Mouse (Mus musculus): ENCODE results near the gene Erc2. TPM values are rescaled to one million over a fixed set of nuclear protein-coding genes. Genes with fewer than 3 reads are reported as not detected.

Gene Erc2
- polyA plus RNA-seq, 1 experiment from 2014 or later: 6.1 TPM

DNA sequence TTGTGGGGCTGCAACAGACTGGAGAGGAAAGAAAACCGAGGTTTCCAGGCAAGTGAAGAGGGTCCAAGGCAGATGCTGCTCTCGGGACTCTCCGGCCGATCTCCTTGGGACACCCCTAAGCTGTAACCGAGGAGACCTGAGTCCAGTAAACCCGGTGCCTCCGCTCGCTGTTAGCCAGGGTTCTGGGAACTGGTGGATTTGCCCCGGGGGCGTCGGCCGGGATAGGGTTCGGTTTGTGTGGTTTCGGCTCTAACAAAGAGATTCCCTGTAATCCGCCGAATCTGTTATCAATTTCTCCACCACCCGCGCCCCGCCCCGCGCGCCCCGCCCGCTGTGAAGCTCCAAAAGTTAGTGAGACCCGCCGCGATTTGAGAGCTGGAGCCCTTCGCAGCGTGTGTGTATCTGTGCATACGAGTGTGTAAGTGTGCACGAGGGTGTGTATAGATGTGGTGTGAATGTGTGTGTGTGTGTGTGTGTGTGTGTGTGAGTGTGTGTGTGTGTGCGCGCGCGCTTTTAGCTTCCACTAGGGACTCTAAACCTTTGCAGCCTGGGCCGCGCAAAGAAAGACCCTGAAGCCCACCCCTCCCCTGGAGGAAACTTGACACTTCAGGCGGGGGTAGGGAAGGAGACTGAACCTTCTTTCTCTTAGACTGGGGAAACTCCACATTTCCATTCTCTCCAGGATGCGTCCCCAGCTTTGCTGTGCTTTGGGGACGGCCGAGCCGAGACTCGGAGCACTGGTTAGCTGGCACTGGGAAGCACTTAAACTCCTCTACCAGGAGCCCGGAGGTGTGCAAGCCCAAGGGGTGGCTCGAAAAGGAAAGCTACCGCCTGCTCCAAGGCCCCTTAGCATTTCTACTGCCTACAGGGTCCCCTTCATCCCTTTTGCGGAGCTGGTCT is 887.5 kb downstream of the Erc2 start:
- H3K27ac ChIP-seq: peak overlapping the region; percentile 98
- ATAC-seq (ENCODE audit: insufficient number of reproducible peaks, low FRiP score, low TSS enrichment, low read depth): 0 out of 2 replicates have a peak, but pooled peaks have one; percentile 31
- WGBS: under 1% methylated on average over 47 of the region's 47 CpGs

DNA sequence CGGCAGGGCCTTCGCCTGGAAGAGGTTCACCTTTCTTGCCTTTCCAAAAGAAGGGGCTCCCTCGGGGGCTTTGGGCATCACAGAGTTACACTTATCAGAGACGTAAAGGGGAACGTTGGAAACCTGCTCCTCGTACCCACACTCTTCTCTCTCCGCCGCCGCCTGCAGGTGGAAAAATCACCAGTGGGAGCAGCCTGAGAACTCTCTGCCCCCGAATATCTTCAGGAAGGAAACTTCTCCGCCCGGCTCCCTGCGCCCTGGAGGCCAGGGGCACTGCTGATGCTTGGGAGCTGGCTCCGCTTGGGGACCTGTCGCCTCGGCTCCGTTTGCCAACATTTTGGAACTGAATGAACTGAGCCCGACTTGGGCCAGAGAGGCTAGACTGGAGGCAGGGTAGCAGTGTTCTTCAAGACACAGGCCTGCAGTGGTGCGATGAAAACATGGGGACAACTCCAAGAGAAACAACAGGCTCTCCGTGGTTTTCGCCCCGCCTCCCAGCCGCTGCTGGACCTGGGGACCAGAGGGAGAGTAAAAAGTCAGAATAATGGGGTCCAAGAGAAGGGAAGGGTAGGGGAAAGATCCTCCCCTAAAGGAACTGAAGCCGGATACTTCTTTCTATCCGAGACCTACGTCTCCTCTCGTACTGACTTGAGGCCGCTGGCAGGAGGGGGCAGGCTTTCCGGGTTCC is 888.3 kb downstream of the Erc2 start:
- Histone ChIP-seq H3K9ac (peak overlapping the region; percentile 41), H3K27me3 (peaks cover 6% of the 10 kb centered on the region; the same call in 1 of the 2 replicates), H3K4me3 (peak overlapping the region; percentile 73), H3K9me3 (no peaks in the 10 kb centered on the region), H3K36me3 (0 out of 2 replicates have a peak, but pooled peaks cover 10% of the 10 kb centered on the region), H3K27ac (peak overlapping the region; percentile 98), H3K4me2 (peak overlapping the region; percentile 86), H3K4me1 (peaks cover 20% of the 10 kb centered on the region)
- WGBS: 1% methylated on average over 29 of the region's 29 CpGs
- ATAC-seq (ENCODE audit: insufficient number of reproducible peaks, low FRiP score, low TSS enrichment, low read depth): no peak; the same call in 1 of the 2 replicates

More for the DNA sequence above, 887.5 kb downstream of the Erc2 start:
- Histone ChIP-seq H3K9me3 (no peaks in the 10 kb centered on the region), H3K4me3 (peak overlapping the region; percentile 73), H3K36me3 (0 out of 2 replicates have a peak, but pooled peaks cover 4% of the 10 kb centered on the region), H3K27me3 (peaks cover 6% of the 10 kb centered on the region; the same call in 1 of the 2 replicates), H3K4me1 (peaks cover 20% of the 10 kb centered on the region), H3K4me2 (peak overlapping the region; percentile 86), H3K9ac (peak overlapping the region; percentile 41)

DNA sequence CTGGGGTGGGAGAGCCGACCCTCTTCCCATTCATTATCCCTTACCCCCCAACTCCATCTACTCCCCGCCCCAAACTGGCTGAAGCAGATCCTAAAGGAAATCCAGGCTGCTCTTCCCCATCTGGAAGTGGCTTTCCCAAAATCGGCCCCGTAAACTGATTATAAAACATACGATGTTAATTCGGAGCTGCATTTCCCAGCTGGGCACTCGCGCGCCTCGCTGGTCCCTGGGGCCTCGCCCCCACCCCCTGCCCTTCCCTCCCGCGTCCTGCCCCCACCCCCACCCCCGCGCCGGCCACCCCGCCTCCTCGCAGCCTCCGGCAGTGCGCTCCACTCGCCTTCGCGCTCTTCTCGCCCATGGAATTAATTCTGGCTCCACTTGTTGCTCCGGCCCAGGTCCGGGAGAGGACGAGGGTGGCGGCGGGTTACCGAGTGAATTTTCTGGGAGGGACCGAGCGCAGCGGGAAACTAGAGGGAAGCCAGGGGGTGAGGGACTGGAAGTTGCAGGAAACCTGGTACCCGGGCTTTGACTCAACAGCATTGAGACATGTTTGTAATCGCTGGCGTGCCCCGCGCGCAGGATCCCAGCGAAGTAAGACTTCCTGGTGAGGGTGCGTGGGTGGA is 888.9 kb downstream of the Erc2 start:
- Histone ChIP-seq H3K27me3 (peaks cover 6% of the 10 kb centered on the region; the same call in 1 of the 2 replicates), H3K36me3 (0 out of 2 replicates have a peak, but pooled peaks cover 13% of the 10 kb centered on the region), H3K4me2 (peak overlapping the region; percentile 86), H3K9ac (peak overlapping the region; percentile 41), H3K9me3 (no peaks in the 10 kb centered on the region), H3K4me3 (peak overlapping the region; percentile 73), H3K4me1 (peaks cover 20% of the 10 kb centered on the region), H3K27ac (peak overlapping the region; percentile 98)
- WGBS: 2% methylated on average over 37 of the region's 41 CpGs
- peak; percentile 11; the same call in 1 of the 2 replicates for ATAC-seq (ENCODE audit: insufficient number of reproducible peaks, low FRiP score, low TSS enrichment, low read depth)

DNA sequence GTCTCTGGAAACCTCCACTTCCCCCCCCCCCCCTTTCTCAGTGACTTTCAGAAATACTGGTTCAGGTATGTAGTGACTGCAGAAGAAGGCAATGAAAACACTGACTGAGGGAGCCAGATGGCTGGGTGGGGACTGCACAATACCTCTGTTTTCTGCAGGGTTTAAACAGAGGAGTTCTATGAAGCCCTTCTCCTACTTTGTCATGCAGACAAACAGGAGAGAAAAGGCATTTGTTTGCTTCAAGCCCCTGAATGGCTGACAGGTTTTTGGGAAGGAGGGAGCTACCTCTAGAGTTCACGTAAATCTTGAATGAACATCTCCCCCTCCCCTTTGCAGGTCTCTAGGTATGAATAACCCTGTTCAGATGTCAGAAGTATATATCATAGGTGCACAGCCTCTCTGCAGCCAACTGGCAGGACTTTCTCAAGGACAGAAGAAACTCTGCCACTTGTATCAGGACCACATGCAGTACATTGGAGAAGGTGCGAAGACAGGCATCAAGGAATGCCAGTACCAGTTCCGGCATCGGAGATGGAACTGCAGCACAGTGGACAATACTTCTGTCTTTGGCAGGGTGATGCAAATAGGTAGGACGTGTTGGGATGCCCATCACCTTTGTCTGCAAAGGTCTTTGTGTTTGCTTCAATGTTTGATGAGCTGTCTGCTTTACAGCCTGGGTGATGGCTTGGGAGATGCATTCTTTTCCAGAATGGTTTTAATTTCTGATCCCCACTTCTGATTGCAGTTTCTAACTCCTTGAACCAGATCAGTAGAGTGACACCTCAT is 890.8 kb downstream of the Erc2 start:
- ATAC-seq (ENCODE audit: insufficient number of reproducible peaks, low FRiP score, low TSS enrichment, low read depth): no peak
- Histone ChIP-seq H3K4me1 (peaks cover 19% of the 10 kb centered on the region), H3K4me3 (peak overlapping the region; percentile 73), H3K27ac (peak overlapping the region; percentile 33; the same call in 1 of the 2 replicates), H3K9me3 (no peaks in the 10 kb centered on the region), H3K27me3 (peaks cover 6% of the 10 kb centered on the region; the same call in 1 of the 2 replicates), H3K4me2 (peak overlapping the region; percentile 86), H3K9ac (no peak overlapping the region), H3K36me3 (peaks cover 15% of the 10 kb centered on the region; the same call in 1 of the 2 replicates)
- 61% methylated on average over 5 of the region's 5 CpGs for WGBS

DNA sequence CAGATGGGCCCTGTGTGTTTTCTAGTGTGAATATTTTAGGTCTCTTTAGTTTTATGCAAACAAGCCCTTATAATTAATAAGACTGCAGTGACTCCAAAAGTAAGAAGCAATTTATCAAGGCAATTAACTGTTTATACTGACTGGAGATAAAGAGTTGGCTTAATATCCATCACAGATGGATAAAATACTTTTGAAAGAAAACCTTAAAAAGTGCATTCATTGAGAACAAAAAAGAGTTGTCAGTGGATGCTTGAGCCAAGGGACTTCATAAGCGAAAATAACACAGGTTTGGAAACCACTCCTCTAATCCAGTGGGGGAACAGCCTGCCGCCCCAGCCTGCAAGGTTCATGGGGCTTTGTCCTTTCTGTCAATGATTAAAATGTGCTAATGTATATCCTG is 891.9 kb downstream of the Erc2 start:
- Histone ChIP-seq H3K27me3 (peaks cover 6% of the 10 kb centered on the region; the same call in 1 of the 2 replicates), H3K27ac (peak overlapping the region; percentile 19; the same call in 1 of the 2 replicates)

DNA sequence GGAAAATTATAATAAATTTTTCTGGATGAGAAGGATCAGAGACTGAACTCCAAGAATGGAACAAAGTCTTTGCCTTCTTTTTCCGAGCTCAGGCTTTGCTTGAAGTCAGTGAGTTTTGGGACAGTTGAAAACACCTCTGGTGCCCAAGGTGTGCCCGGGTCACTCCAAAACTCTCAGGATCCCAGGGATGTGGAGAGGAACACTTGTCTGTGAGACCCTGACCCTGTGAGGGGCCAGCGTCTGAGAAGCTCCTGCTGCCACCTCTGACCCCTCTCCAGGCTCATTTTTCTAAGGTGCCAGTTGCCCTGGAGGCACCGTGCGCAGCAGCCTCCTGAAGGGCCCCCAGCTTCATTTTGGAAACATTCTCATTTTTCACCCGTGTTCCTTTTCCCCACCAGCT is 893.1 kb downstream of the Erc2 start:
- Histone ChIP-seq H3K27me3 (0 out of 2 replicates have a peak, but pooled peaks cover 2% of the 10 kb centered on the region), H3K9ac (0 out of 2 replicates have a peak overlapping the region, but pooled peaks have one; percentile 20), H3K4me3 (peak overlapping the region; percentile 19), H3K36me3 (peaks cover 20% of the 10 kb centered on the region; the same call in 1 of the 2 replicates), H3K4me1 (peaks cover 19% of the 10 kb centered on the region), H3K9me3 (no peaks in the 10 kb centered on the region), H3K27ac (peak overlapping the region; percentile 19), H3K4me2 (peak overlapping the region; percentile 21; the same call in 1 of the 2 replicates)
- WGBS: 49% methylated on average over 6 of the region's 6 CpGs
- ATAC-seq (ENCODE audit: insufficient number of reproducible peaks, low FRiP score, low TSS enrichment, low read depth): no peak

More for the DNA sequence above, 891.9 kb downstream of the Erc2 start:
- H3K9ac ChIP-seq: no peak overlapping the region
- H3K4me2 ChIP-seq: peak overlapping the region; percentile 25; the same call in 1 of the 2 replicates
- no peaks in the 10 kb centered on the region for H3K9me3 ChIP-seq
- peaks cover 22% of the 10 kb centered on the region for H3K4me1 ChIP-seq
- no peak for ATAC-seq (ENCODE audit: insufficient number of reproducible peaks, low FRiP score, low TSS enrichment, low read depth)
- H3K4me3 ChIP-seq: peak overlapping the region; percentile 19
- peaks cover 20% of the 10 kb centered on the region; the same call in 1 of the 2 replicates for H3K36me3 ChIP-seq
- WGBS: 44% methylated on average over 2 of the region's 2 CpGs

DNA sequence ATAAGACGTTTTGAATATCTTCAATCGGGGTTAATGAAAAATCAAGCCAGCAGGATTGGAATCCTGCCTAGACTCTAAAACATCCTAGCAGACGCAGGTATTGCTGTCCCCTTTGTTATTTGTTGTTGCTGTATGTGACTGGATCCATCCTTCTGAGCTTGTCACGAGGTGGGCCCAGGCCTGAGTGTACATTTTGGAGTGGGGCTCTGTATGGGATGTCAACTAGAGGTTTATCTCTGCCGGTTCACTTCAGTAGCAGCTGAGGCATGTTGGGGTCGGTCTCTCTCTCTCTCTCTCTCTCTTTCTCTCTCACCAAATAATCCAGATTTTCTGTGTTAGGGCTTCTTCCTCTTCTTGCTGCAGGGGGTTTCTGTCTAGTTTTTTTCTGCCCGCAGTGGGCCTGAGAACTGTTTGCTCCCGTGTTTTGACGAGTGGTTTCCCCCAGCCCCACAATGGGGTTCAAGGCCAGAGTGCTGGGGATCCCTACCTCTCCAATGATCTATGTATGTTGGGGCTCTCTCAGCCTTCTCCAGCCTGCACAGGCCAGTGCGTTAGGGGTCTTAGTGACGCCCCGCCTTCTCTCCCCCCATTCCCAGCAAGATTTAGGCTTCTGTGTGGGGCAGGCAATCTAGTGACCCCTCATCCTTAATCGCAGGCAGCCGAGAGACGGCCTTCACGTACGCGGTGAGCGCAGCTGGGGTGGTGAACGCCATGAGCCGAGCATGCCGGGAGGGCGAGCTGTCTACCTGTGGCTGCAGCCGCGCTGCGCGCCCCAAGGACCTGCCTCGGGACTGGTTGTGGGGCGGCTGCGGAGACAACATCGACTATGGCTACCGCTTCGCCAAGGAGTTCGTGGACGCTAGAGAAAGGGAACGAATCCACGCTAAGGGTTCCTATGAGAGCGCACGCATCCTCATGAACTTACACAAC is 895.7 kb downstream of the Erc2 start:
- H3K9me3 ChIP-seq: no peaks in the 10 kb centered on the region
- H3K4me3 ChIP-seq: peak overlapping the region; percentile 7; the same call in 1 of the 2 replicates
- 0 out of 2 replicates have a peak overlapping the region, but pooled peaks have one; percentile 17 for H3K4me2 ChIP-seq
- 77% methylated on average over 39 of the region's 39 CpGs for WGBS
- no peak overlapping the region for H3K9ac ChIP-seq
- H3K36me3 ChIP-seq: peaks cover 33% of the 10 kb centered on the region
- H3K4me1 ChIP-seq: peaks cover 19% of the 10 kb centered on the region
- ATAC-seq (ENCODE audit: insufficient number of reproducible peaks, low FRiP score, low TSS enrichment, low read depth): no peak
- H3K27me3 ChIP-seq: no peaks in the 10 kb centered on the region
- peak overlapping the region; percentile 72 for H3K27ac ChIP-seq

DNA sequence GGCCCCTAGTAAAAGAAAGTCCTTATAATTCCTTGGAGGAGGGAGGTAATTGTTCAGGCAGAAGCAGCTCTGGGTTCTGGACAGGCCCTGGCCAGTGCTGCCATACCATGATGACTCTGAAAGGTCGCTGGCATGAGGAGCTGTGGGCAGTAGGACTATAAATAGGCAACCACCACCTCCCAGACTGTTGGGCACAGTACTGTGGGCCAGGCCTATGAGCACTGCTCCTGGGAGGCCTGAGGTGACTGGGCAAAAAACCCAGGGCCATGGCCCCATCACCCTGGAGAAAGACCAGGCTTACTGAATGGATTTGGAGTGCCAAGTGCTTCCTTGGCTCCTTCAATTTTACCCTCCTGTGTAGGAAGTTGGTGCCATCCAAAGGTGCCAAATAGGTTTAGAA is 898.9 kb downstream of the Erc2 start:
- H3K9me3 ChIP-seq: no peaks in the 10 kb centered on the region
- no peak overlapping the region for H3K4me2 ChIP-seq
- no peak overlapping the region for H3K4me3 ChIP-seq
- no peak for ATAC-seq (ENCODE audit: insufficient number of reproducible peaks, low FRiP score, low TSS enrichment, low read depth)
- H3K4me1 ChIP-seq: peaks cover 22% of the 10 kb centered on the region
- WGBS: 70% methylated on average over 1 of the region's 1 CpGs
- H3K27ac ChIP-seq: no peak overlapping the region
- no peak overlapping the region for H3K9ac ChIP-seq
- no peaks in the 10 kb centered on the region for H3K27me3 ChIP-seq
- H3K36me3 ChIP-seq: peaks cover 22% of the 10 kb centered on the region

DNA sequence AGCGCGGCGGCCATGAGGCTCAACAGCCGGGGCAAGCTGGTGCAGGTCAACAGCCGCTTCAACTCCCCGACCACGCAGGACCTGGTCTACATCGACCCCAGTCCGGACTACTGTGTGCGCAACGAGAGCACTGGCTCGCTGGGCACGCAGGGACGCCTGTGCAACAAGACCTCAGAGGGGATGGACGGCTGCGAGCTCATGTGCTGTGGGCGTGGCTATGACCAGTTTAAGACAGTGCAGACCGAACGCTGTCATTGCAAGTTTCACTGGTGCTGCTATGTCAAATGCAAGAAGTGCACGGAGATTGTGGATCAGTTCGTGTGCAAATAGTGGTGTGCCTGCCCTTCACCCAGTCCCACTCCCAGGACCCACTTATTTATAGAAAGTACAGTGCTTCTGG is 900.4 kb downstream of the Erc2 start:
- Histone ChIP-seq H3K4me1 (peaks cover 22% of the 10 kb centered on the region), H3K4me2 (no peak overlapping the region), H3K27ac (no peak overlapping the region), H3K9me3 (no peaks in the 10 kb centered on the region), H3K9ac (no peak overlapping the region), H3K4me3 (no peak overlapping the region), H3K36me3 (peaks cover 22% of the 10 kb centered on the region), H3K27me3 (no peaks in the 10 kb centered on the region)
- no peak for ATAC-seq (ENCODE audit: insufficient number of reproducible peaks, low FRiP score, low TSS enrichment, low read depth)
- 67% methylated on average over 21 of the region's 21 CpGs for WGBS

DNA sequence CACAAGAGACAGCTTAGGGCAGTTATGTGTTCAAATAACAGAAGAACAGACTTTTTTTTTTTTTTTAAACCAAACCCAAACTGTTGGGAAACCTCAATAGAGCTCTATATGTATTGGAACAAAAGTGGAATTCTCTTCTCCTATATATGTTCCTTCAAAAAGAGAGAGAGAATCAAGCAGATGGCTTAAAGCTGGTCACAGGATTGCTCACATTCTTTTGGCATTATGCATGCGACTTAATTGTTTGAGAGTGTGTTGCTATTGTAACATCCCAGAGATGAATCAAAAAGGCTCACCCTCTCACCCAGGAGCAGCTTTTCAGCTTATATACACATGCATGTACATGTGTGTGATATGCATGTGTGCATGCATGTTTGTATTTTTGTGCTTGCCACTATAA is 903.3 kb downstream of the Erc2 start:
- Histone ChIP-seq H3K27ac (peak overlapping the region; percentile 59; the same call in 1 of the 2 replicates), H3K4me2 (no peak overlapping the region), H3K36me3 (peaks cover 15% of the 10 kb centered on the region)

More for the DNA sequence above, 903.3 kb downstream of the Erc2 start:
- Histone ChIP-seq H3K9ac (no peak overlapping the region), H3K4me3 (no peak overlapping the region), H3K4me1 (peaks cover 15% of the 10 kb centered on the region), H3K9me3 (no peaks in the 10 kb centered on the region), H3K27me3 (no peaks in the 10 kb centered on the region)
- ATAC-seq (ENCODE audit: insufficient number of reproducible peaks, low FRiP score, low TSS enrichment, low read depth): no peak
- WGBS: 50% methylated on average over 1 of the region's 1 CpGs

Data from limb, embryonic 15.5 days (tissue).